18 mouse cellular contexts compared by ENCODE assay signal in the genomic region with DNA sequence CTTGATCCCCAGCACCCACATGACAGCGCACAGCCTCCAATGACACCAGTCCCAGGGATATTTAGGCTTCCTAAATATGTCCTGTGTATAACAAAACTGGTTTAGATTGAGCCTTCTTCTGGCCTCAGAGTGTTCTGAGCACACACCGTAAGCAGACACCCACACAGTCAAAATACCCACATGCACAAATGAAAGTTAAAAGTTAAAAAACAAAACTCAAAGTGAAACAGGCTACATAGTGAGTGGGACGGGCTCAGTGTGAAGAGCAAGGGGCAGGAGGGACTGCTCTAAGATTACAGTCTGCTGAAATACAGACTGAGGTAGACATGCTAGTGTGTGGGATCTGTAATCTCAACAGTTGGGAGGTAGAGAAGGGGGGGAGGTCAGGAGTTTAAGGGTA.
DNase-seq lines count a peak whose midpoint lies in the region; ATAC-seq lines count a peak whose summit lies in the region.
"Had no signal": no experiment of that assay in that cellular context is flagged by ENCODE, and none has a peak within 500 bp of the region (broad histone marks: within the 10 kb centered on the region; RNA-seq: fewer than 3 reads in every experiment).

No protein-coding gene starts in this region.

- DNase-seq in CD4-positive helper T cell, adult 2 months (ENCODE audit: low read depth, low spot score), result peak; percentile 32
- peak; percentile 70 for DNase-seq in induced T-regulatory cell, adult 2 months (ENCODE audit: low read depth)
- DNase-seq in frontal cortex, postnatal 10 days (ENCODE audit: low spot score in 2 of 2), result no peak
- DNase-seq in layer of hippocampus, adult 8-10 months (ENCODE audit: low spot score in 2 of 2), result no peak
- no peak for DNase-seq in right cerebral cortex, postnatal 10 days (ENCODE audit: low spot score in 2 of 2)
- DNase-seq: adrenal gland, adult 8-10 months; adrenal gland, postnatal 14 days; adrenal gland, postnatal 36 days; B cell, adult 2 months; cerebellum, adult 11-12 months; cerebellum, adult 2 months; cerebellum, adult 9-10 months; cerebellum, postnatal 10 days; cerebellum, postnatal 25 days; forebrain, postnatal 0 days had no signal

- ATAC-seq in CD4-positive, CD25-positive, alpha-beta regulatory T cell, adult 4 months, result peak; percentile 83
- ATAC-seq: forebrain, embryonic 13.5 days; forebrain, embryonic 15.5 days; forebrain, postnatal 0 days had no signal

Comparison
In these comparisons a context has a peak if more than half of its experiments do, and no peak if none do; other contexts are left out.
1. DNase-seq: peak in CD4-positive helper T cell, adult 2 months (single experiment) and induced T-regulatory cell, adult 2 months (single experiment); none in frontal cortex, postnatal 10 days (0 of 2), layer of hippocampus, adult 8-10 months (0 of 2) and right cerebral cortex, postnatal 10 days (0 of 2).